Mouse (Mus musculus): ENCODE measurements around the gene Fam120a.

Gene Fam120a

GRCm38 (mm10) chr13:48967956-48968749 is at the start of gene Fam120a:
Fam120a (minus strand) TSS chr13:48968017.
- peak; percentile 93 for DNase-seq

GRCm38 (mm10) chr13:49017375-49017774 is 49.6 kb upstream of the Fam120a start:
- no peak for DNase-seq

GRCm38 (mm10) chr13:49016311-49016761 is 48.5 kb upstream of the Fam120a start:
- peak; percentile 26 for DNase-seq

GRCm38 (mm10) chr13:49015366-49016306 is 47.8 kb upstream of the Fam120a start:
- DNase-seq = peak; percentile 43

- DNase-seq = no peak
These were observed 45.5 kb upstream of the Fam120a start for GRCm38 (mm10) chr13:49013206-49013794.

- no peak for DNase-seq
These were observed 33.9 kb upstream of the Fam120a start for GRCm38 (mm10) chr13:49001691-49002090.

GRCm38 (mm10) chr13:48998591-48998990 is 30.8 kb upstream of the Fam120a start:
- peak; percentile 50 for DNase-seq

- DNase-seq = no peak
These were observed 28.9 kb upstream of the Fam120a start for GRCm38 (mm10) chr13:48996731-48997130.

GRCm38 (mm10) chr13:48994903-48995302 is 27.1 kb upstream of the Fam120a start:
- no peak for DNase-seq

GRCm38 (mm10) chr13:48992914-48993313 is 25.1 kb upstream of the Fam120a start:
- DNase-seq = no peak

- no peak for DNase-seq
These were observed 22.3 kb upstream of the Fam120a start for GRCm38 (mm10) chr13:48990138-48990537.

GRCm38 (mm10) chr13:48982482-48983098 is 14.8 kb upstream of the Fam120a start:
- no peak for DNase-seq

- DNase-seq = no peak
These were observed 11.3 kb upstream of the Fam120a start for GRCm38 (mm10) chr13:48979069-48979468.

- no peak for DNase-seq
These were observed 10.0 kb upstream of the Fam120a start for GRCm38 (mm10) chr13:48977858-48978257.

- DNase-seq = no peak
These were observed 6.9 kb upstream of the Fam120a start for GRCm38 (mm10) chr13:48974699-48975098.

- no peak for DNase-seq
These were observed 6.4 kb upstream of the Fam120a start for GRCm38 (mm10) chr13:48974266-48974665.

GRCm38 (mm10) chr13:48973231-48973630 is 5.4 kb upstream of the Fam120a start:
- no peak for DNase-seq

GRCm38 (mm10) chr13:48971033-48971432 is 3.2 kb upstream of the Fam120a start:
- peak; percentile 70 for DNase-seq

- DNase-seq = no peak
These were observed 2.7 kb upstream of the Fam120a start for GRCm38 (mm10) chr13:48970566-48970965.

GRCm38 (mm10) chr13:48968750-48969088 is 902 bp upstream of the Fam120a start:
- DNase-seq = no peak

GRCm38 (mm10) chr13:48966851-48967821 is 681 bp downstream of the Fam120a start:
- DNase-seq = peak; percentile 66
